Mouse (Mus musculus) hindbrain, embryonic 11.5 days (tissue): ENCODE results near the gene Myb. TPM values are rescaled to one million over a fixed set of nuclear protein-coding genes. Genes with fewer than 3 reads are reported as not detected.

Source experiments
- ATAC-seq: fragments of 200-750 bp; cut with Nextera tagmentation; 2 replicates; pipeline ENCODE4 v1.8.0; 2017; ENCODE audit warnings: mild to moderate bottlenecking, moderate TSS enrichment, moderate library complexity; ENCODE audit not compliant: low FRiP score
- DNase-seq: peaks from one replicate; pipeline ENCODE4 v3.0.0-alpha.2; 2015; ENCODE audit warnings: low spot score
- H3K27ac ChIP-seq: fragments of 300-500 bp; sonication (generic); 2 replicates; pipeline ENCODE4 v1.5.1; 2014; ENCODE audit warnings: mild to moderate bottlenecking, low read depth, low read length
- H3K27me3 ChIP-seq: fragments of 300-500 bp; sonication (generic); 2 replicates; pipeline ENCODE4 v1.6.1; 2014; ENCODE audit warnings: mild to moderate bottlenecking, low read length, moderate library complexity, mixed read lengths; ENCODE audit not compliant: control insufficient read depth, insufficient read depth
- H3K36me3 ChIP-seq: fragments of 300-500 bp; sonication (generic); 2 replicates; pipeline ENCODE4 v1.6.1; 2014; ENCODE audit warnings: mild to moderate bottlenecking, low read length, moderate library complexity, mixed read lengths; ENCODE audit not compliant: control insufficient read depth, insufficient read depth
- H3K4me1 ChIP-seq: fragments of 300-500 bp; sonication (generic); replicated peaks from 2 replicates; pipeline ENCODE4 v1.6.1; 2014; ENCODE audit warnings: low read length, mixed read lengths; ENCODE audit not compliant: control insufficient read depth, insufficient read depth
- H3K4me2 ChIP-seq: fragments of 300-500 bp; sonication (generic); replicated peaks from 2 replicates; pipeline ENCODE4 v1.6.1; 2014; ENCODE audit warnings: mild to moderate bottlenecking, low read depth, low read length
- H3K4me3 ChIP-seq: fragments of 300-500 bp; sonication (generic); 2 replicates; pipeline ENCODE4 v1.5.1; 2014; ENCODE audit warnings: low read depth, low read length
- H3K9ac ChIP-seq: fragments of 300-500 bp; sonication (generic); 2 replicates; pipeline ENCODE4 v1.6.1; 2014; ENCODE audit warnings: low read depth, low read length
- H3K9me3 ChIP-seq: fragments of 300-500 bp; sonication (generic); 2 replicates; pipeline ENCODE4 v1.6.1; 2016; ENCODE audit warnings: low read length; ENCODE audit not compliant: control insufficient read depth
- WGBS: fragments of 180-500 bp; shearing (Covaris S2); extraction: QIAGEN DNeasy Blood & Tissue Kit; methylation state at CpG from one replicate; pipeline ENCODE4 v1.1.7; 2014; 5-methylcytosine and 5-hydroxymethylcytosine counted together
- polyA plus RNA-seq: library from polyadenylated mRNA; unstranded; fragments of >200 nt; fragmentation: Nextera tagmentation; extraction: Ambion mirVana; gene quantifications from 2 replicates; pipeline ENCODE4 v1.2.1, GENCODE M21; 2014

Gene Myb
- 6.0 TPM in 2 replicates for polyA plus RNA-seq

DNA sequence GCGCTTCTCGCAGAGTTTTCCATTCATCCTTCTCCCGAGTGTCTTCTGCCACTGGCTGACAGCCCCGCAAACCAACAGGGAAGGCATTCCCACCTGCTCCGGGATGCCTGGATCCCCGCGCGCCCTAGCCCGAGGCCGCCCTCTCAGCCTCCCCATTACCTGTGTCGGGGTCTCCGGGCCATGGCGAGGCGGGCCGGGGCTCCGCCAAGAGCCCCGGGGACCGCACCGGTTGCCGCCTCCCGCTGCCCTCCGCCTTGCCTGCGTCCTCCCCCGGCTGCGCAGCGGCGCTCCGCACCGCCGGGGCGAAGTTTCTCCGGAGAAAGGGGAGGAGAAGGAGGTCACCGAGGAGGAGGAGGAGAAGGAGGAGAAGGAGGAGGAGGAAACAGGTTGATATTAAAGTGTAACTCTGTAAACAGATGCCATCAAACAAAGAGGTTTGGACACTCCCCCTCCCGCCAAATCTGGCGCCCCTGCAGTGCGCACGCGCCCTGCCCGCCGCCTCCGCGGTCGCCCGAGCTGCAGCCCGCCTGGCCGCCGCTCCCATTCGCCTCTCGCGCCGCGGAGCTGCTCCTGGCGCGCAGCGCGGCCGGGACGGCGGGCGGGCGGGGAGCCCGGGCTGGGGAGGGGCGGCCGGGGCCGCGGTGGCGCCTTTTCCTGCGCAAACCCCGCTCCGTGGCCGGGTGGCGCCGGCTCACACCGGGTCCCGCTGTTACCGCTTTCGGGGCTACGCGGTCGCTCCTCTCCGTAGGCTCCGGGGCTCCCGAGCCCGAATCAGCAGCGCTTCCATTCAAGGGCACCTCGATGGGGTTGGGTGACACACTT lies at the start of gene Myb:
TSS of gene Myb (minus strand) at position 448 of the 822 bp plus-strand sequence.
- peaks cover 6% of the 10 kb centered on the region for H3K4me1 ChIP-seq
- H3K27ac ChIP-seq = no peak within 1 kb of the TSS
- peak within 1 kb of the TSS; percentile 64 for H3K4me3 ChIP-seq
- H3K9me3 ChIP-seq = no peaks in the 10 kb centered on the region
- peak within 1 kb of the TSS; percentile 98 for H3K4me2 ChIP-seq
- ATAC-seq (peak; percentile 86), DNase-seq (peak; percentile 85)
- peaks cover 21% of the 10 kb centered on the region for H3K27me3 ChIP-seq
- WGBS = under 1% methylated on average over 81 of the region's 86 CpGs
- no peaks in the 10 kb centered on the region for H3K36me3 ChIP-seq
- H3K9ac ChIP-seq = peak within 1 kb of the TSS; percentile 85

DNA sequence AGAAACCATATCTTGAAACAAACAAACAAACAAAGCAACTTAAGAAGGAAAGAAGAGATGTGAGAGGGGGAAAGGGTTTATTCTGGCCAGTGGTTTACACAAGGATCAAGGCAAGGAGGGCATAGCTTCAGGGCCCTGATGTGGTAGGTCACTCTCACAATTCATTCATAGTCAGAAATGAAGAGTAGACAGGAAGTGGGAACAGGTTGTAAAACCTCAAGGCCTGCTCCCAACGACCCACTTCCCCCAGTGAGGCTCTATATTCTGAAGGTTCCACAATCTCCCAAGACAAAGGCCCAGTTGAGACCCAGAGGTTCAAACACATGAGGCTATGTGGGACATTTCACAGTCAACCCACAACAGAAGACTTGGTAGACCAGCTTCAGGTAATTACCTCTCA lies 46.6 kb upstream of the Myb start:
- WGBS = 65% methylated on average over 1 of the region's 1 CpGs
- no peaks in the 10 kb centered on the region for H3K4me1 ChIP-seq
- no peak overlapping the region for H3K4me2 ChIP-seq
- H3K4me3 ChIP-seq = no peak overlapping the region
- no peak for DNase-seq
- no peak for ATAC-seq
- no peaks in the 10 kb centered on the region for H3K9me3 ChIP-seq
- H3K9ac ChIP-seq = no peak overlapping the region
- no peaks in the 10 kb centered on the region for H3K27me3 ChIP-seq
- no peaks in the 10 kb centered on the region for H3K36me3 ChIP-seq
- H3K27ac ChIP-seq = no peak overlapping the region

DNA sequence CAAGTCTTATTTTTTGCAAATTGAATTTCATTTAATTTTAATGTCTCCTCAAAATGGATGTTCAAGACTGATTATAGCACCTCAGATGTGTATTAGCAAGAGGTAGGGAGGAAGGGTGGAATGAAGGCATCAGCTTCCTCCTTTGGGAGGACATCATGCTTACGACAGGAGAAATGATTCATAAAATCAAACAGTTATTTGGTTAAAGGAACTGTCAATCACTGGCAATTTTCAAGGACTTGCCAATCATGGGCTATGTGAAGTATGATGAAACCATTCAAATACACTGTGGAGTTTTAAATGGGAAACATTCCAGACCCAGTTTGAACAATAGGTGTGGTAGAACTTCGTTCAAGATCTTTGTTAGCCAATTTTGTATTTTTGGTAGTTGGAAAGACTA lies 45.4 kb upstream of the Myb start:
- Histone ChIP-seq H3K27me3 (no peaks in the 10 kb centered on the region), H3K9ac (no peak overlapping the region), H3K4me2 (no peak overlapping the region), H3K4me3 (no peak overlapping the region), H3K36me3 (no peaks in the 10 kb centered on the region), H3K4me1 (no peaks in the 10 kb centered on the region), H3K27ac (no peak overlapping the region), H3K9me3 (no peaks in the 10 kb centered on the region)
- DNase-seq (no peak), ATAC-seq (no peak)
- WGBS = 81% methylated on average over 2 of the region's 2 CpGs

- Histone ChIP-seq H3K27ac (no peak overlapping the region), H3K36me3 (no peaks in the 10 kb centered on the region), H3K4me1 (no peaks in the 10 kb centered on the region), H3K4me3 (no peak overlapping the region), H3K9me3 (no peaks in the 10 kb centered on the region), H3K27me3 (no peaks in the 10 kb centered on the region), H3K4me2 (no peak overlapping the region), H3K9ac (no peak overlapping the region)
- ATAC-seq (no peak), DNase-seq (no peak)
- 75% methylated on average over 10 of the region's 10 CpGs for WGBS
These were observed 43.8 kb upstream of the Myb start for GRCm38 (mm10) chr10:21204496-21205085.

DNA sequence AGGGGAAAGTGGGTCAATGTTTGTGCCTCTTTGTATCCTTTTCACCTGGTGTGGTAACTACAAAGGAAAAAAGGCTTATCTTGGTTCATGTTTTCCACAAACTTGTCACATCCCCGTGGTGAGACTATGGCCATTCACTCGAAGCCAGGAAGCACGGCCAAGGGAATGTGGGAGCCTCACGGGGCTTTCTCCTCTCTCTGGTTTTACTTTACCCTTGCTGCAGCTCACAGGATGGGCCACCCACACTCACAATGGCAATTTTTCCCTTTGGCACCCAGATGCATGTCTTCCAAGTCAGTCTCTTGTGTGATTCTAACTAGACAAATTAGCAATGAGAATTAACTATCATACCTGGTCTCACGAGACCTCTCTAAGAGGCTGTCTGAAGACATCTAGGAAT lies 43.1 kb upstream of the Myb start:
- H3K4me2 ChIP-seq = no peak overlapping the region
- ATAC-seq = no peak
- no peaks in the 10 kb centered on the region for H3K4me1 ChIP-seq
- H3K27ac ChIP-seq = no peak overlapping the region
- H3K36me3 ChIP-seq = no peaks in the 10 kb centered on the region
- no peak overlapping the region for H3K4me3 ChIP-seq
- DNase-seq = no peak
- no peaks in the 10 kb centered on the region for H3K9me3 ChIP-seq
- H3K9ac ChIP-seq = no peak overlapping the region
- no peaks in the 10 kb centered on the region for H3K27me3 ChIP-seq
- WGBS = 92% methylated on average over 5 of the region's 5 CpGs

- H3K27me3 ChIP-seq = no peaks in the 10 kb centered on the region
- H3K9me3 ChIP-seq = no peaks in the 10 kb centered on the region
- no peak overlapping the region for H3K4me3 ChIP-seq
- DNase-seq = no peak
- no peak overlapping the region for H3K27ac ChIP-seq
- WGBS = 90% methylated on average over 3 of the region's 3 CpGs
- ATAC-seq = no peak
- no peak overlapping the region for H3K9ac ChIP-seq
- no peaks in the 10 kb centered on the region for H3K4me1 ChIP-seq
- no peak overlapping the region for H3K4me2 ChIP-seq
- no peaks in the 10 kb centered on the region for H3K36me3 ChIP-seq
These were observed 42.7 kb upstream of the Myb start for GRCm38 (mm10) chr10:21203461-21203860.

GRCm38 (mm10) chr10:21200761-21201160 lies 40.0 kb upstream of the Myb start:
- ATAC-seq (no peak), DNase-seq (no peak)
- WGBS = 84% methylated on average over 7 of the region's 7 CpGs
- no peak overlapping the region for H3K27ac ChIP-seq
- H3K36me3 ChIP-seq = no peaks in the 10 kb centered on the region
- no peaks in the 10 kb centered on the region for H3K9me3 ChIP-seq
- no peak overlapping the region for H3K4me3 ChIP-seq
- no peak overlapping the region for H3K9ac ChIP-seq
- no peak overlapping the region for H3K4me2 ChIP-seq
- H3K4me1 ChIP-seq = no peaks in the 10 kb centered on the region
- H3K27me3 ChIP-seq = no peaks in the 10 kb centered on the region

- no peak overlapping the region for H3K4me3 ChIP-seq
- no peak overlapping the region for H3K27ac ChIP-seq
- no peak overlapping the region for H3K4me2 ChIP-seq
- DNase-seq = no peak
- no peaks in the 10 kb centered on the region for H3K36me3 ChIP-seq
- no peaks in the 10 kb centered on the region for H3K9me3 ChIP-seq
- H3K4me1 ChIP-seq = no peaks in the 10 kb centered on the region
- no peaks in the 10 kb centered on the region for H3K27me3 ChIP-seq
- H3K9ac ChIP-seq = no peak overlapping the region
- ATAC-seq = no peak
These were observed 39.5 kb upstream of the Myb start for GRCm38 (mm10) chr10:21200322-21200721.

DNA sequence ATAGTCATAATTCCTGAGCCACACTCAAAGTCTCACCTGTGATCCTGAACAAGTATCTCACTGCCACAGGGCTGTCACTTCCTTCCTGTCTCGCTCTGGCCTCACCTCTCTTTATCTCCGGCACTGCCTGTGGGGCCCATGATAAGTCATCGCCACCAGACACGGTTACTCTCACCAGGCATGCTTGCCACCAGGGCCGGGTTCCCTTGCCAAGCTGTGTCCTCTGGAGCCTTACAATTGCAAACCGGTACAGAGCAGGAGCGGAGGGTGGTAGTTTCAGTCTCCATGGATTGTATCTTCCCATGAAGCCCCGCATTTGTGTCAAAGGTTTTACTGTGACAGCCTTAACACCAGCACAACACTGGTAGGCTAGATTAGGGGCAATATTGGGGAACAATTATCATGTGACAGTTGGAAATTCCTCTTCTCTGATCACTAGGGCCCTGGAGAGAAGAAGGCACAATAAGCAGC lies 35.9 kb upstream of the Myb start:
- no peak for DNase-seq
- Histone ChIP-seq H3K27me3 (no peaks in the 10 kb centered on the region), H3K4me1 (no peaks in the 10 kb centered on the region), H3K9ac (no peak overlapping the region), H3K27ac (no peak overlapping the region), H3K9me3 (no peaks in the 10 kb centered on the region), H3K4me3 (no peak overlapping the region), H3K4me2 (no peak overlapping the region), H3K36me3 (no peaks in the 10 kb centered on the region)
- no peak for ATAC-seq
- WGBS = 79% methylated on average over 8 of the region's 8 CpGs
